Mouse (Mus musculus): Measurements from ENCODE around the gene Nrip3.
A peak's percentile ranks its signal among the peaks of the same experiment; 100 is the strongest.

Gene Nrip3

DNA sequence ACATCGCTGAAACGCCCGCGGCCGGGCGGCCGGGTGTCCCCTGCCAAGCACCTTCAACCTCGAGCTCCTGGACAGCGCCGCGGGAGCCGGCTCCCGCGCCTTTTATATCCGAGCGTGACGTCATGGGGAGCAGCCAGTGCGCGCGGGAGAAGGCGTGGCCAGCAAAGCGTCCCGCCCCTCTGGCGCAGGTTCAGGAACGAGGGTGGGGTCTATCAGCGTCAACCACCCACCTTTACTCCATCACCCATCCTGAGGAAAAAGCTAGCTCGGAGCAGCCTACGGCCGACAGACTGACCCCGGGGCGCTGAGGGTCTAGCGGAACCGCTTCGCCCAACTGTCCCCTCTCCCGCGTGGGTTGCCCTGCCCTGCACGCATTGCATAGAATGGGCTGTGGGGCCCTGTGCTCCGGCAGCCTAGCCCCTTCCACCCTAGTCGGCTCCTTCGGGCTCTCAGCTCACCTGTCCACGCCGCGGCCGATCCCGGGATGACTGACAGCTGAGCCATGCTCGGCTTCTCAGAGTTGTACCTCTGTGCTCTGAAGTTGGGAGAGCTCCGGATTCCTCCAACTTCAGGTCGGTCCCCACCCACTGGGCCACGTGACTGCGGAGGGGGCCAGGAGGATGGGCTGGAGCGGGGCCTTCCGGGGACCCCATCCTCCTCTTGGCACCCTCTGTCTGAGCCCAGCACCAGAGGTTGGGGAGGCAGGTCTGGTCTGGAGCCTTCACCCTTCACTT lies at the start of gene Nrip3:
Gene Nrip3, minus strand, starts transcription at position 556 of the 734 bp plus-strand sequence.
- DNase-seq: peak; percentile 93

DNA sequence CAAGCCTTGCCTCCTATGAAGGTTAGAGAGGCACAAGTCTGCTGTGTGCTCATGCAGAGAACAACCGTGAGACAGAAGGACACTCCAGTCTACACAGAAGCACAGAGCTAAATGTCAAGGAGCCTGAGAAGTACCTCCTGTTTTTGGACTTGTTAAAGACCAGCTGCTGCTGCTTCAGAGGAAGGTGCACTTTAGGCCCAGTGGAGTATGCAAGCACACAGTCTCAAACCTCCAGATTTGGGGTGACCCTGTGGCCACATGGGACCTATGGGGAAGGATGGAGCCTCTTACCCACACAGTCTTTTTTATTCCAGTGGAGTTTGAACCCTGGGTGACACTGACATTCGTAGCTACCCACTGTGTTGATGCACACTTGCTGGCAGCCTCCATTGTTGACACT lies 49.6 kb upstream of the Nrip3 start:
- no peak for DNase-seq

- no peak for DNase-seq
Measured at GRCm38 (mm10) chr7:109826911-109827310, 45.1 kb upstream of the Nrip3 start.

DNA sequence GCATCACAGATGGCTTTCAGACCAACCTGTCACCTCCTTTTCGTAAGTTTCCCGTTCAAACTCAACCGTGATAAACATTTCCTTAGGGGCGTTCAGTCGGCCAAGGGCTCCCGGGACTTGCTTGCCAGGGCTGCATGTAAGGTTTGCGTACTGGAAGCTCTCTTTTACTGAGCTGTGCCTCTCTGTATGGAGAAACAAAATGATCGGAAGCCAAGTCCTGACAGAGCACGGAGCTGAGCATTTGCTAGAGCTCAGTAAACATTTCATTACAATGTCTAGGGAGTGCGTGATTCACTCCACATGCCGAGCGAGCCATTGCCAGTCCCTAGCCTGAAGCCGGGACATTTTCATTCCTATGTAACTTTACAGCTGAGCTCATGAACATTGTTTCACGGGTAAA lies 43.5 kb upstream of the Nrip3 start:
- DNase-seq: no peak

DNA sequence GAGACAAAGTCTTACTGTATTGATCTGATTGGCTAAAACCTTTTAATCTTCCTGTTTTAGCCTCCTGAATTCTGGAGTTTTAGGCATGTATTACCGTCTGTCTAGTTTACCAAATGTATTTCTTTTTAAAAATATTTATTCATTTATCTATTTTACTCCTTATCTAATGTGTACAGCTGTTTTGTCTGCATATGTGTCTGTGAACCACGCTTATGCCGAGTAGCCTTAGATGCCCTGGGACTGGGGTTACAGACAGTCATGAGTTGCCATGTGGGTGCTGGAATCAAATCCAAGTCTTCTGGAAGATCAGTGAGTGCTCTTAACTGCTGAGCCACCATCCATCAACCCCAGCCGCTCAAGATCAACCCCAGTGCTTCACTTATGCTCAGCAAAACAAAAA lies 36.8 kb upstream of the Nrip3 start:
- no peak for DNase-seq

- DNase-seq: no peak
Measured at GRCm38 (mm10) chr7:109817954-109818353, 36.1 kb upstream of the Nrip3 start.

GRCm38 (mm10) chr7:109813330-109814140 lies 31.7 kb upstream of the Nrip3 start:
- DNase-seq: no peak

DNA sequence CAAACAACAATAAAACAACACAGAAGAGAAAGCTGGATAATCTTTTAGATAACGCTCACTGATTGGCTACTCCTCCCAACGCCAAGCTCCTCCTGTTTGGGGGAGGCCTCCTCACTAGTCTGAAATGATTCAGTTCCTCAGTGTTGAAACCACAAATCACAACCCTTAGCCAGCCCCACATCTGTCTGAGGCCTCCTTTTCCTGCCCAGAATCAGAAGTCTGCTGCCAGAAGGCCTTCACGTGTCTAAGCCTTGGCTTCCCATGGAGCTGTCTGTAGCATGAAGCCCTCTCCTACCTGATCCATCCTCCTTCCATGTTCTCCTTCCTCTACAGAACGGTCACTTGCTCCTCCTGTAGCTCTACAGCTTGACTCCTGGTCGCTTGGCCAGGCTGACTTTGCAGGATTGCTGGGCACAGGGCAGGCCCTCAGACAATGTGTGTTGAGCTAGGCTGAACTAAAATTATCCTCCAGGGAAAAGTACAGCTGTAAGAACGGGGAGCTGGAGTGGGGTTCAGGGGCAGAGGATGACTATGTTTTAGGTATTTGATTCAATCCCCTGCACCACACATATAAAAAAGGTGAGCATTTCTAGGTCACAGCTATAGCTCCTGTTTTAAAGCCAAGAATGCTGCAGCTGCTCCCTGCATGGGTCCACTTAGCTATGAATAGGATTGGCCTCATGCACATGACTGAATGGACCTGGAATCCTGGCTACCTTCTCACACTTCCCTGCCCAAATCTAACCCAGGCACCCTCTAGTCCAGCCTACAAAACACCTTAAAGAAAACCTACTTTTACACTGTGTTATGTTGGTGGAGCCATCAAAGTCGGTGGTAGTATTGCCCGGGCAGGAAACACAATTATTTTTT lies 26.0 kb upstream of the Nrip3 start:
- no peak for DNase-seq

GRCm38 (mm10) chr7:109804843-109805242 lies 23.0 kb upstream of the Nrip3 start:
- peak; percentile 24 for DNase-seq

DNA sequence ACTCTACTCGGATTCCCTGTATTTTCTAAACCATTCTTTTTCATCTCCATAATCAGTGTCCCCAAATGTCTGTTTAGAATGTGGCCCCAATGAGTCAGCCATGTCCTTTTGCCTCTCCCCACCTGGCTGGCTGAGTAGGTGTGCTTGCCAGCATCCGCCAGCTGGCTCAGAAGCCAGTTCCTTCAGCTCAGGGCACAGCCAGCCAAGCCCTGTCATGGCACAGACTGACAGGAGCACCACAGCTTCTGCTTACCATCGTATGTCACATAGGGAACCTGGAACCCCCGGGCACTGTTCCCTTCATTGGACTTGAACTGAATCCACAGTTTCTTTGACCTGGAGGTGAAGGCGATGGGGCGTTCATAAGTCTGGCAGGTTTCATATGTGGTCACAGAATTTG lies 22.5 kb upstream of the Nrip3 start:
- DNase-seq: no peak

- DNase-seq: no peak
Measured at GRCm38 (mm10) chr7:109803516-109803915, 21.7 kb upstream of the Nrip3 start.

GRCm38 (mm10) chr7:109800626-109801025 lies 18.8 kb upstream of the Nrip3 start:
- no peak for DNase-seq

- no peak for DNase-seq
Measured at GRCm38 (mm10) chr7:109799168-109799567, 17.3 kb upstream of the Nrip3 start.

DNA sequence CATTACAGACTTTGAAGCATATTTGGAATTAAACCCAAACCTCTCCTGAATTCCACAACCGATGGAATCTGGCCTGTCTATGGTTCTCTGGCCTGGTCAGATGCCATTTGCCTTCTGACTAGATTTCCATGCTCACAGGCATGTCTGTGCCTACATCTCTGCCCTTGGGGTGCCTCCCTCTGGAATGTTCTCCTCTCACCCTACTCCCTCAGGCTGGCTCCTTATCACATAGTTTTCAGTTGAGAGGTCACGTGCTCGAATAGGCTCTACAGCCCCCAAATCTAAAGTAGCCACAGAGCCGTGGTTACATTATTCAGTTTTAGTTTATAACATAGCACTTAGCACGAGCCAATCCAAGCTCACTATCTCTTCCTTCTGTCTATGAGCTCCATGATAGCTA lies 13.7 kb upstream of the Nrip3 start:
- no peak for DNase-seq

GRCm38 (mm10) chr7:109794556-109794955 lies 12.7 kb upstream of the Nrip3 start:
- no peak for DNase-seq

DNA sequence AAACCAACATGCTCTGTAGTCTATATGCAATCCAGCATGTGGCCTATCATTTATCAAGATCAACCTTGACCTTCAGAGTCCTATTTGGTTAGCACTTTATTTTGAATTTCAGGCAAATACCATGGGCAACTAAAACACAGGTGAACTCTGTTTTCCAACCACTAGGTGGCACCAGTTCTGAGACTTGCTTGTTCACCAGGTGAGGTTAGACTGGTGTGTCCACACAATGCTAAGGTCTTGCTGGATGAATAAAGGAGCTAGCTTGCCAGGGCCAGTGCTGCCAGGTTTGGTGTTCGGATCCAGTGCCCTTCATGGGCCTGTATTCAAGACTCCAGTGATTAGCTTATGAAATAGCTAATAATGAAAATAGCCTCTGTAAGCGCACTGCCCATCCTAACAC lies 10.9 kb upstream of the Nrip3 start:
- DNase-seq: peak; percentile 14

GRCm38 (mm10) chr7:109790818-109791217 lies 9.0 kb upstream of the Nrip3 start:
- no peak for DNase-seq

DNA sequence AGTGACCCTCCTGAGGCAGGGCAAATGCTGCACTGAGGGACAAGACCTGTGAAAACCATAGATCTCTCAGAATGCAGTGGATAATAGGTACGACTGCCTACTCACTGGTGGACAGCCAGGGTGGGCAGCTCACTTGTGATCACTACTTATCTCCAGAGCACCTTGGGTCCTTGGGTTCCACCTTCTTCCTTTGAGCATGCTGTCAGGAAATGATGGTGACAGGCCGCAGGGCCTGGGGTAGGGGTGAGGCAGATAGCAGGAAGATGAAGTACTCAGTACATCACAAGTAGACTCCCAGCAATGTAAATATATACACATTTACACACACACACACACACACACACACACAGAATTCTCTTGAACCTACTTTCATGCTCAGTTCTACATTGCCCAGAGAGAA lies 6.0 kb upstream of the Nrip3 start:
- DNase-seq: no peak

- DNase-seq: peak; percentile 25
Measured at GRCm38 (mm10) chr7:109783281-109783680, 1.5 kb upstream of the Nrip3 start.

- DNase-seq: no peak
Measured at GRCm38 (mm10) chr7:109781087-109781469, 747 bp downstream of the Nrip3 start.

- no peak for DNase-seq
Measured at GRCm38 (mm10) chr7:109772251-109772650, 9.6 kb downstream of the Nrip3 start.

DNA sequence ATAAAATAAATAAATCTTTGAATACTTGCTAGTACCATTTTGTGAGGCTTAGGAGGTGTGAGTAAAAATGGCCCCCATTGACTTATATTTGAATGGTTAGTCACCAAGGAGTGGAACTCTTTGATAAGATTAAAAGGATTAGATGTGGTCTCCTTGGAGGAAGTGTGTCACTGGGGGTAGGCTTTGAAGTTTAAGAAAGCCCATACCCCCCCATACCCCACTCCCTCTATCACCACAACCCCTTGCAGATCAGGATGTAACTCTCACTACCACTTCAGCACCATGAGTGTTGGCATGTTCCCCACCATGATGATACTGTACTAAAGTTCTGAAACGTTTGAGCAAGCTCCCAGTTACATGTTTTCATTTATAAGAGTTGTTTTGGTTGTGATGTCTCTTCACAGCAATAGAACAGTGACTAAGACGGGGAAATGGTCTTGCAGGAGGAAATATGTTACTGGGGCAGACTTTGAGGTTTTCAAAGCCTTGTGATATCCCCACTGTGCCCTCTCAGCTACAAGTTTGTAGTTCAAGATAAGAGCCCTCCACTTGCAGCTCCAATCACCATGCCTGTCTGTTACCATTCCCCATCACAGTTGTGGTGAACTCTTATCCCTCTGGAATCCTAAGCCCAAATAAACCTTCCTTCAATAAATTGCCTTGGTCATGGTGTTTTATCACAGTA lies 13.0 kb downstream of the Nrip3 start:
- DNase-seq: no peak

All from right cerebral cortex, postnatal 4 days (tissue).